Mouse (Mus musculus): ENCODE data around the gene Cfap58. TPM values are rescaled to one million over a fixed set of nuclear protein-coding genes. Genes with fewer than 3 reads are reported as not detected.

The Cfap58 gene
- polyA plus RNA-seq, 1 experiment from 2014 or later, result 0.95 TPM

DNA sequence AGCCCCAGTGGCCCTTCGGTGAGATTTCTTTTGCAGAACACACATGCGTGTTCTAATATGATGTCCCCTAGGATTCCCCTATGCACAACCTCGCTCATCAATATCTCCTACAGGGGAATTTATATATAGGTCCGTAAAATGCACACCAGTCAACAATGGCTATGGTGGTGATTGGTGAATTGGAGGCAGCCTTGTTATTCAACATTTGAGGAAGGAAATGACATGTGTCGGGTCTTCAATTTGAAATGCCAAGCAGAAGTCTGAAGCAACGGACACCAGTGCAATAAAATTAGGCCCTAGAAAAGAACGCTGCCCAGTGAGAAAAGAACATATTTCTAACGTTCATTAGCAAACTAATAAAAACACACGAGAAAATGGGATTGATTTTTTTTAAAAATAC lies 537 bp upstream of the Cfap58 start:
- peak overlapping the region; percentile 71; the same call in 1 of the 2 replicates for H3K27ac ChIP-seq (replicated peaks)

DNA sequence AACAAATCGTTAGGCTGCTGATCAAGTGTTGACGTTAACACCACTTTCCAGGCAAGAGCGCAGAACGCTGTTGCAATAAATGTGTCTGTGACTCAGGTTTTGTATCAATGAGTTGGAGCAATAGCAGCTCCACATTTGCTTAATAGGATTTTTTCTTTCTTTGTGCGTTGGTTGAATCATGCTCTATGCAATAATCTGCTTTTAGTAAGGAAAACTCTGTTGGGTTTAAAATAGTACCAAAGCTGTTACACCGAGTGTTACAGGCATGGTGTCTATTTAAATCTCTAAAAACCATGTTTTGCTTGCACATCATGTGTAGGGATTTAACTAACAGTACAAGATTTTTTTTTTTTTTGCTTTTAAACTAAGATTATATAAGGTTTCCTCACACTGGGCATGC lies 1.9 kb downstream of the Cfap58 start:
- no peak for ATAC-seq (ENCODE audit: low FRiP score, low read depth)
- H3K4me2 ChIP-seq, result no peak overlapping the region
- H3K4me3 ChIP-seq, result no peak overlapping the region
- H3K27me3 ChIP-seq, result no peaks in the 10 kb centered on the region
- no peaks in the 10 kb centered on the region for H3K9me3 ChIP-seq
- 85% methylated on average over 6 of the region's 6 CpGs for WGBS
- H3K4me1 ChIP-seq (replicated peaks), result peaks cover 6% of the 10 kb centered on the region
- H3K9ac ChIP-seq, result no peak overlapping the region
- no peaks in the 10 kb centered on the region for H3K36me3 ChIP-seq
- no peak overlapping the region for H3K27ac ChIP-seq (replicated peaks)

More for the DNA sequence above, 537 bp upstream of the Cfap58 start:
- peak overlapping the region; percentile 34 for H3K9ac ChIP-seq
- WGBS, result 54% methylated on average over 9 of the region's 9 CpGs
- H3K9me3 ChIP-seq, result no peaks in the 10 kb centered on the region
- no peak for ATAC-seq (ENCODE audit: low FRiP score, low read depth)
- peaks cover 6% of the 10 kb centered on the region for H3K4me1 ChIP-seq (replicated peaks)
- no peaks in the 10 kb centered on the region for H3K36me3 ChIP-seq
- H3K27me3 ChIP-seq, result no peaks in the 10 kb centered on the region
- H3K4me3 ChIP-seq, result peak overlapping the region; percentile 40
- H3K4me2 ChIP-seq, result peak overlapping the region; percentile 65

DNA sequence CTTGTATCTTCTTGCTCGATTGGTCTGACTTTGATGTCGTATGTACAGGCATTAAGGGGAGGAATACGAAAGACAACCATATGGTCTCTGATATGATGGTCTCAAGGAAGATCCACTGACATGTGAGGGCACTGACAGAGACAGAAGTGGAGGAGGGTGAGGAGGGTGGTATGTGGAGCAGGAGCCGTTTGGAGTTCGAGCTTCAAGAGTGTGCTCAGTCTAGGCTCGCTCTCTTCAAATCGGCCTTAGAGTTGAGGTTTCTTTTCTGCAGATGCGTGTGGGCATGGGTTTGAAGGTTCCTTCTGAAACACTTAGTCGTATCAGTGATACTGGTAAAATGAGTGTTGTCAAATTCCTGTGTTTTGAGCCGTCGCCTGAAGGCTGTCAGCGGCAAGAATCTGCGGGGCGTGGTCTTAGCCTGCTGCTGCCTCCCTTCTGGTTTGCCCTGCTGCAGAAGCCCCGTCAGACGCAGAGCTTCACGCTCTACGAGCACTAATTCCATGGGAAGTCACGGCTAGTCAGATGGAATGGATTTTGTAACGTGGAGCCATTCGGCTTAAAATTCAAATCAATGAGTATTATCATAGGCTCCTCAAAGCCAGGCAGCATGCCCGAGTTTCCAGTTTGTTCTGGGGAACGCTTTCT lies 9.5 kb downstream of the Cfap58 start:
- H3K9me3 ChIP-seq, result no peaks in the 10 kb centered on the region
- no peak overlapping the region for H3K27ac ChIP-seq (replicated peaks)
- H3K36me3 ChIP-seq, result no peaks in the 10 kb centered on the region
- ATAC-seq (ENCODE audit: low FRiP score, low read depth), result no peak
- 51% methylated on average over 23 of the region's 23 CpGs for WGBS
- peak overlapping the region; percentile 21 for H3K4me2 ChIP-seq
- 0 out of 2 replicates have a peak, but pooled peaks cover 3% of the 10 kb centered on the region for H3K27me3 ChIP-seq
- 0 out of 2 replicates have a peak, but pooled peaks cover 4% of the 10 kb centered on the region for H3K4me1 ChIP-seq (replicated peaks)
- H3K4me3 ChIP-seq, result no peak overlapping the region
- H3K9ac ChIP-seq, result no peak overlapping the region

DNA sequence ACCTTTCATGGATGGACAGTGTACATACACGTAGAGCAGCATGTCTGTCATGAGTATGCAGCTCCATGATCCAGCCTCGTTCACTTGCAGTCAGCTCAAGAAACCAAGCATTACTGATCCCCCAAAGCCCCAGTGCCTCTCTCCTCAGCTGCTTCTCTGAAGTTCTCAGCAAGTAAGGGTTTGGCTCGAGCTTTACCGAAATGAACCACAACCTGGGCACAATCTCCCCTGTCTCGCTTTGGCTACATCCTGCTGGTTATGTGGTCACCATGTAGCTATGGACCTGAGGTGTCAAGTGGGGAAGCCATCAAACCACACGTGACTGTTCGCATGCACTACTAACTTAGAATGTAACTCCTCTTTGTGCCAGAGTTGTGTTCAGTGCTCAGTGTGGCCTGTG lies 13.5 kb downstream of the Cfap58 start:
- Histone ChIP-seq H3K27me3 (0 out of 2 replicates have a peak, but pooled peaks cover 3% of the 10 kb centered on the region), H3K36me3 (no peaks in the 10 kb centered on the region), H3K27ac (replicated peaks) (no peak overlapping the region), H3K4me3 (no peak overlapping the region), H3K9me3 (no peaks in the 10 kb centered on the region), H3K4me2 (no peak overlapping the region), H3K4me1 (replicated peaks) (0 out of 2 replicates have a peak, but pooled peaks cover 4% of the 10 kb centered on the region), H3K9ac (no peak overlapping the region)
- 90% methylated on average over 7 of the region's 7 CpGs for WGBS
- no peak for ATAC-seq (ENCODE audit: low FRiP score, low read depth)

DNA sequence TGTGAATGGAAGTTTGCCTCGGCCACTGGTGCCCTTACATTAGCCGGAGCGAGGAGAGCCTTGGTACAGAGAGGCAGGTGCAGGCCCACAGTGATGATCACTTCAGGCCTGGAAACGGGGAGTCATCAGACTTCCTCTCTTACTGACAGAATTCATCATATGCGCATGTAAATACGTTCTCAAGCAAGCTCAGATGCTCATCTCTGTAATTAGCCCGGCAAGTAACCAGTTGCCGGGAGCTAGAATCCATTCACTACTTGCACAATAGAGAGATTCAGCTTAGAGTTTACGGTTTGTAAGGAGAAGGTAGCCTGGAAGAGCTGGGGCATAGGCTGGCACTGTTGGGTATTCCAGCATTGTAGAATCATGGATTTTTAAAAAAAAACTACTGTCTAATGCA lies 15.7 kb downstream of the Cfap58 start:
- Histone ChIP-seq H3K4me3 (no peak overlapping the region), H3K9me3 (no peaks in the 10 kb centered on the region), H3K27ac (replicated peaks) (no peak overlapping the region), H3K9ac (no peak overlapping the region), H3K4me2 (no peak overlapping the region), H3K27me3 (no peaks in the 10 kb centered on the region), H3K4me1 (replicated peaks) (no peaks in the 10 kb centered on the region; the same call in 1 of the 2 replicates), H3K36me3 (no peaks in the 10 kb centered on the region)
- WGBS, result 39% methylated on average over 9 of the region's 9 CpGs
- ATAC-seq (ENCODE audit: low FRiP score, low read depth), result no peak

DNA sequence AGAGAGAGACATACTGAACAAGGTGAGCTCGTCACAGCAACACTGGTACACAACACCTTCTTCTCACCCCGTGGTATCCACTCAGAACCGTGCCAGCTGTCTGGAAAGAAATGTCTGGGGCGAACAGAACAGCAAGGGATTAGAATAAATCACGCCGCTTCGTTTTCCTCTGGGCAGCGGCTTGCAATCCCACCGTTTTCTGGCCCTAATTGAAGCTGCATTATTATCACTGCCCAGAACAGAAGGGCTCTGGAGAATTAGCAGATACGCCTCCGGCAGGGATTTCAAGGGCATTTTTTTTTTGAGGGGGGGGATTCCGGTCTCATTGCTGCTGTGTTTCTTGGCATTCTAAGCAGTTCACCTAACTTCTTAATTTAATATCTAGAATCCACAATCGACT lies 20.7 kb downstream of the Cfap58 start:
- Histone ChIP-seq H3K27ac (replicated peaks) (no peak overlapping the region), H3K4me3 (no peak overlapping the region), H3K4me1 (replicated peaks) (no peaks in the 10 kb centered on the region; the same call in 1 of the 2 replicates), H3K9me3 (no peaks in the 10 kb centered on the region), H3K9ac (no peak overlapping the region), H3K4me2 (no peak overlapping the region), H3K27me3 (no peaks in the 10 kb centered on the region), H3K36me3 (no peaks in the 10 kb centered on the region)
- WGBS, result 50% methylated on average over 13 of the region's 13 CpGs
- ATAC-seq (ENCODE audit: low FRiP score, low read depth), result no peak

DNA sequence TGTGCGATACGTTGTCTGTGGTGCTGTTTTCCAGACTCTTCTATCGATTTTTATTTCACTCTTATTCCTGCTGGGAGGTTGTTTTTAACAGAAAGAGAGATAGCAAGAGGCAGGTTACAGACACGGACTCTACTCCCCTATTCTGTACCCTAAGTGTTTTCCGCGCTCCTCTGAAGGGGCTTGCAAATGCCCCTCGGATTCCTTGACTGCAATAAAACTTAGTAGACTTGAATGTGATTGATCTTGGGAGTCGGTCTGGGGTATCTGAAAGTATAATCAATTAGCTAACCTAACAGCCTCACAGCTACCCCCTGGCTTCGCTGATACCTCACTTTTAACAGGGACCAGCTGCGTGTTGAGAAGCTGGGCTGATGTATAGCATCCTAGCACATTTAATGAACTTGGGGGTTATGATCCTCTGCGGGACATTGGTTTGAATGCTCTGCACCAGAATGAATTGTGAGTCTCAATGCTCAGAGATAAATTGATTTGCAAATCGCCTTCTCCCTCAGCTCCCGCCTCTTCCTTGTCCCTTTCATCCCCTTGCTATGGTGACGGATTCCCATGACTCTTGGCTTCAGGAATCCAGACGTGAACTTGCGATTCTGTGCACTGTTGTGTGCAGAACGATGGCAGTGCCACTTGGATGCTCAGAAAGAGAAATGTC lies 31.7 kb downstream of the Cfap58 start:
- H3K27me3 ChIP-seq, result no peaks in the 10 kb centered on the region
- peak overlapping the region; percentile 40 for H3K4me2 ChIP-seq
- no peaks in the 10 kb centered on the region for H3K9me3 ChIP-seq
- no peak for ATAC-seq (ENCODE audit: low FRiP score, low read depth)
- H3K4me3 ChIP-seq, result no peak overlapping the region
- H3K36me3 ChIP-seq, result no peaks in the 10 kb centered on the region
- no peak overlapping the region for H3K9ac ChIP-seq
- peaks cover 13% of the 10 kb centered on the region for H3K4me1 ChIP-seq (replicated peaks)
- no peak overlapping the region for H3K27ac ChIP-seq (replicated peaks)
- WGBS, result 26% methylated on average over 17 of the region's 17 CpGs

DNA sequence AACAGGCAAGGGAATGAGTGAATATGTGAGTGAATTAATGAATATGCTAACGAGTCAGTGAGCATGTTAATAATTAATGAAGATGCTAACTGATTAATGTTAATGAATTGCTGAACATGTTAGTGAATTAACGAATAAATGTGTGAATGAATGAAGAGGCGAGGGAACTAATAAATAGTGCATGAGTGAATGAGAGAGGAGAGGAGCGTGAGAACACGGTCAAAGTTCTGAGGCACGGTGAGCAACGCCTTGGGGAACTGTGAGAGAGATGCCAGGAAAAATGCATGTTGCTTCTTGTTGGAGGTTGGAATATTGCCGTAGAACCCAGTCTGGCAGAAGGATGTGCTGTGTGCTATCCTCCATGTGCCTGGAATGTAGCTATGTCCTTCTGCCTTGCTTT lies 33.6 kb downstream of the Cfap58 start:
- 68% methylated on average over 8 of the region's 8 CpGs for WGBS
- Histone ChIP-seq H3K4me3 (no peak overlapping the region), H3K27me3 (no peaks in the 10 kb centered on the region), H3K9me3 (no peaks in the 10 kb centered on the region), H3K27ac (replicated peaks) (no peak overlapping the region), H3K36me3 (no peaks in the 10 kb centered on the region), H3K9ac (no peak overlapping the region), H3K4me1 (replicated peaks) (peaks cover 13% of the 10 kb centered on the region), H3K4me2 (no peak overlapping the region)
- no peak for ATAC-seq (ENCODE audit: low FRiP score, low read depth)

DNA sequence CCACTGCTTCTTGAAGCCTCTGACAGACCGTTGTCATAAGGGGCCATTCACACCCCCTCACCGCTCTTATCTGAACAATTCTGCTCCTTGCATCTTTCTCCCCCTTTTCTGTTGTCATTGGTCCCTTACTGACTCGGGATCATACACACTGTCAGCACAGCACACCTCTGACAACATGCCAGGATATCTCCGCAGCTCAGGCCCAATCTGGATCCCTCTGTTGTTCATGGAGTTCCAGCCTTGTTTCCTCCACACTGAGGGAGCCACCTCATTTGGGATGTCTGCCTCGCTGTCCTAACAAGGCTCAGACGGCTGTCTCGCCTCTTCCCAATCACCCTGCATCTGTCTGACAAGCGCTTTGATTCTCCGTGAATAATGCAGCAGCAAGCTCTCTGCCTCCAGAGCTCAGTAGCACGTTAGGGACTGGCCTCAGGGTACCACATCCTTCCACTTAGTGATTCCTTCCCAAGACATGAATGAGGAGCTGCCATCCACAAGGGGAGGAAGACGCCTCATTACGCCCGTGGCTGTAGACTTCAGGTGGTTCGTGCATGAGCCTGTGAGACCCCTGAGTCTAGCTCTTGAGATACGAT lies 40.7 kb downstream of the Cfap58 start:
- Histone ChIP-seq H3K4me3 (no peak overlapping the region), H3K9ac (no peak overlapping the region), H3K4me2 (no peak overlapping the region), H3K36me3 (no peaks in the 10 kb centered on the region), H3K27ac (replicated peaks) (no peak overlapping the region), H3K27me3 (no peaks in the 10 kb centered on the region; the same call in 1 of the 2 replicates), H3K9me3 (no peaks in the 10 kb centered on the region), H3K4me1 (replicated peaks) (peaks cover 8% of the 10 kb centered on the region; the same call in 1 of the 2 replicates)
- ATAC-seq (ENCODE audit: low FRiP score, low read depth), result no peak; the same call in 1 of the 2 replicates
- WGBS, result 56% methylated on average over 15 of the region's 15 CpGs

DNA sequence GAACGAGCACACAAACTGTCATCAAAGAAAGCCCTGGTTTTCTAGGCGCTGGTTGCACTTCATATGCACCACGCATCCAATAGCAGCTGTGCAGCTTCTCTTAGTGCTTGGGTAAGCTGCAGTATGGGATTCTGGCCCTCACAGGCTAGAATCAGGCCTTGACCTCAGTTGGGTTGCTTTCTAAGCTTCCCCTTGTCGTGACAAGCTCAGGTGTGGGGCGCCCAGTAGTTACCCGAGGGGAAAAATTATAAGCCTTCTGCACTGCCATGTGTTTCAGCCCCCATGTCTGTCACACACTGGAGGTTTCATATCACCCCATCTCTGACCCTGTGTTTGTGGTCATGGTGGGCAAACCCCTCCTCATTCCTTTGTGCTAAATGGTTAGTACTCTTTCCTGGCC lies 42.0 kb downstream of the Cfap58 start:
- Histone ChIP-seq H3K27me3 (no peaks in the 10 kb centered on the region; the same call in 1 of the 2 replicates), H3K4me2 (no peak overlapping the region), H3K9ac (no peak overlapping the region), H3K4me3 (no peak overlapping the region), H3K9me3 (no peaks in the 10 kb centered on the region), H3K4me1 (replicated peaks) (peaks cover 8% of the 10 kb centered on the region; the same call in 1 of the 2 replicates), H3K27ac (replicated peaks) (no peak overlapping the region), H3K36me3 (no peaks in the 10 kb centered on the region)
- 80% methylated on average over 6 of the region's 6 CpGs for WGBS
- no peak for ATAC-seq (ENCODE audit: low FRiP score, low read depth)

DNA sequence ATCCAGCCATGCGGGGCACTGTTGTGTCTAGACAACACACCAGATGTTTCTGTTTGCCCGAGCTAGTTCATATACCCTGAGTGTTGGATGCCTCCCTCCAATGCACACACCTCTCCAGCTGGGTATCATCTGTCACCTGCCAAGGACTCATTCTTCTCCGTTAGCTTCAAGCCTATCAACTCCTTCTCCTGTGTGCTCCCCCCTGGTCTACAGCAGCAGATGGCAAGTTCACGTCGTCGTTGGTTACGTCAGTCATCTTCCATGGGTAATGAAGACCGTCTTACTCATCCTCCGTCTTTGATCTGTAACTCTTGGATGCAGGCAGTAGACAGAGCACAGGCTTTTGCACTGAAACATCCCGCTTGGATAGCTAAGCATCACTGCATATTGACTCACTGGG lies 42.8 kb downstream of the Cfap58 start:
- no peaks in the 10 kb centered on the region for H3K9me3 ChIP-seq
- 51% methylated on average over 10 of the region's 10 CpGs for WGBS
- no peak overlapping the region for H3K27ac ChIP-seq (replicated peaks)
- peaks cover 10% of the 10 kb centered on the region; the same call in 1 of the 2 replicates for H3K4me1 ChIP-seq (replicated peaks)
- H3K9ac ChIP-seq, result no peak overlapping the region
- H3K36me3 ChIP-seq, result no peaks in the 10 kb centered on the region
- H3K4me3 ChIP-seq, result no peak overlapping the region
- ATAC-seq (ENCODE audit: low FRiP score, low read depth), result no peak
- no peak overlapping the region for H3K4me2 ChIP-seq
- H3K27me3 ChIP-seq, result no peaks in the 10 kb centered on the region; the same call in 1 of the 2 replicates

DNA sequence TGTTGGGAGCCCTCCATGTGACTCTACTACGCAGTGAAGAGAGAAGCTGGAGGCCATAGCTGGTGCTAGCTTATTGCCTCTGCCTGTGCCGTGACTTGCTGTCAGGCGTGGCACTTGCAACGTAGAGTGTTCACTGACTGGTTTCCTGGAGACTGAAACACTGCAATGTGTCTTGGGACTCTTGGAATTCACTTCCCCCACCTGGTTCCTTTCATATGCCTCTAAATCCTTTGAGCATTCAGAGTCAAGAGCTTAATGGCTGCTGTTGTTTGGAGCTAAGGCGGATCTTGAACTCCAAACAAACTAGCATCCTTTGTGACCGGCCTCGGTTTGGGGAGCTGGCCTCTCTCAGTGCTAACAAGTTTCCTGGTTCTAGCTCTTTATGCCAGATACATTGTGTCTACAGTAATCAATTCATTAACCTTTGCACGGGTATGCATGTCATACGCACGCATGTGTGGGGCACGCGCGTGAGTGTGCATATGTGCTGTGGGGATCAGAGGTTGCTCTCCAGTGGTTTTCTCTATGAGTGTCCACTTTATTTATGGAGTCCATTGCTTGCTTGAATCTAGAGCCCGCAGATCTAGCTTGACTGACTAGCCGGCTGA lies 48.2 kb downstream of the Cfap58 start:
- Histone ChIP-seq H3K9me3 (no peaks in the 10 kb centered on the region), H3K4me2 (no peak overlapping the region), H3K27ac (replicated peaks) (no peak overlapping the region), H3K36me3 (no peaks in the 10 kb centered on the region), H3K4me1 (replicated peaks) (peaks cover 12% of the 10 kb centered on the region), H3K4me3 (no peak overlapping the region), H3K9ac (no peak overlapping the region), H3K27me3 (no peaks in the 10 kb centered on the region)
- no peak for ATAC-seq (ENCODE audit: low FRiP score, low read depth)
- 90% methylated on average over 15 of the region's 15 CpGs for WGBS
